Mouse (Mus musculus): ENCODE data around the gene Lrig2. TPM values are rescaled to one million over a fixed set of nuclear protein-coding genes. Genes with fewer than 3 reads are reported as not detected.

The Lrig2 gene
- polyA plus RNA-seq, 1 experiment from 2014 or later = 24.8 TPM

- H3K27me3 ChIP-seq (replicated peaks) = no peaks in the 10 kb centered on the region
- WGBS = 38% methylated on average over 11 of the region's 11 CpGs
- no peak overlapping the region for H3K9ac ChIP-seq (replicated peaks)
- peaks cover 11% of the 10 kb centered on the region for H3K4me1 ChIP-seq
- H3K27ac ChIP-seq (replicated peaks) = peak overlapping the region; percentile 43; the same call in 1 of the 2 replicates
- H3K4me3 ChIP-seq (replicated peaks) = no peak overlapping the region
- H3K9me3 ChIP-seq (replicated peaks) = no peaks in the 10 kb centered on the region
- peak overlapping the region; percentile 17; the same call in 1 of the 2 replicates for H3K4me2 ChIP-seq
- ATAC-seq (ENCODE audit: low FRiP score) = 0 out of 2 replicates have a peak, but pooled peaks have one; percentile 29
- H3K36me3 ChIP-seq = no peaks in the 10 kb centered on the region
Observed at GRCm38 (mm10) chr3:104396067-104396735, 115.5 kb downstream of the Lrig2 start.

GRCm38 (mm10) chr3:104390072-104390471 lies 121.6 kb downstream of the Lrig2 start:
- Histone ChIP-seq H3K4me1 (peaks cover 11% of the 10 kb centered on the region), H3K27me3 (replicated peaks) (no peaks in the 10 kb centered on the region), H3K9me3 (replicated peaks) (no peaks in the 10 kb centered on the region), H3K27ac (replicated peaks) (peak overlapping the region; percentile 46; the same call in 1 of the 2 replicates), H3K4me3 (replicated peaks) (no peak overlapping the region), H3K4me2 (no peak overlapping the region), H3K9ac (replicated peaks) (no peak overlapping the region), H3K36me3 (no peaks in the 10 kb centered on the region)
- peak; percentile 48; the same call in 1 of the 2 replicates for ATAC-seq (ENCODE audit: low FRiP score)
- 39% methylated on average over 10 of the region's 10 CpGs for WGBS

DNA sequence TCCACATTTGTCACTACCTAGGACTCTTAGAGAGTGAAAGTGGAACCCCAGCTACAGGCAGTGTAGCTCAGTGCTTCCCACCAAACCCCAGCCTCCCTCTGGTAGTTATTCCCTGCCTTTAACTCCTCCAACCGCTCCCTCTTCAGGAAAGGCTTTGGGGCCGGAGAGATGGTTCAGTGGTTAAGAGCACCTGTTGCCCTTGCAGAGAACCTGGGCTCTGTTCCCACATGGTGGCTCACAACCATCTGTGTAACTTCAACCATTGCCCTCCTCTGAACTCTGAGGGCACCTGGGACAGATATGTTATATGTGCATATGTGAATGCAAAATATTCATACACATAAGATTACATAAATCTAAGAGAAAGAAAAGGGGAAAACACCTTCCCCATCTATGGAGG lies 122.3 kb downstream of the Lrig2 start:
- peaks cover 11% of the 10 kb centered on the region for H3K4me1 ChIP-seq
- H3K27ac ChIP-seq (replicated peaks) = no peak overlapping the region
- no peak overlapping the region for H3K9ac ChIP-seq (replicated peaks)
- no peaks in the 10 kb centered on the region for H3K36me3 ChIP-seq
- WGBS = 95% methylated on average over 2 of the region's 2 CpGs
- no peak overlapping the region for H3K4me3 ChIP-seq (replicated peaks)
- no peak overlapping the region for H3K4me2 ChIP-seq
- no peaks in the 10 kb centered on the region for H3K27me3 ChIP-seq (replicated peaks)
- ATAC-seq (ENCODE audit: low FRiP score) = no peak
- H3K9me3 ChIP-seq (replicated peaks) = no peaks in the 10 kb centered on the region

DNA sequence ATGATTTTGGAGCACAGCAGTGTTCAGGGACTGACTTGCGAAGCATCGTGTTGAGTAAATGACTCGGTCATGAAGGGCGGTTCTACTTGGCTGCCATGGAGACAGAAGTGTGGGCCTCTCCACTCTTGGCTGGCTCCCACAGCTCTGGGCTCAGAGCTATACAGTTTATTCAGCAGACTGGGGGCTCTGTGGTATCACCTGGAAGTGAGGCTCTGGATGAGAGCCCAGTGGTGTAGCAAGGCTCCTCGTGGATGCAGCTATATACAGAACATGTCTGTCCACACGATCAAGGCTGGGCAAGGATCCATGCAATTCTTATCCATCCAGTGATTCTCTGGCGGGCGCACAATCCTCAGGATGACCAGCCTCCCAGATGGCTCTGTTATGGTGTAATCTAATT lies 126.1 kb downstream of the Lrig2 start:
- Histone ChIP-seq H3K4me3 (replicated peaks) (no peak overlapping the region), H3K27ac (replicated peaks) (no peak overlapping the region), H3K4me2 (no peak overlapping the region), H3K9ac (replicated peaks) (no peak overlapping the region), H3K27me3 (replicated peaks) (no peaks in the 10 kb centered on the region), H3K36me3 (no peaks in the 10 kb centered on the region), H3K4me1 (peaks cover 15% of the 10 kb centered on the region), H3K9me3 (replicated peaks) (no peaks in the 10 kb centered on the region)
- no peak for ATAC-seq (ENCODE audit: low FRiP score)
- WGBS = 66% methylated on average over 8 of the region's 8 CpGs

- WGBS = 59% methylated on average over 9 of the region's 9 CpGs
- Histone ChIP-seq H3K9me3 (replicated peaks) (no peaks in the 10 kb centered on the region), H3K27me3 (replicated peaks) (no peaks in the 10 kb centered on the region), H3K27ac (replicated peaks) (peak overlapping the region; percentile 37; the same call in 1 of the 2 replicates), H3K4me2 (no peak overlapping the region), H3K36me3 (no peaks in the 10 kb centered on the region), H3K9ac (replicated peaks) (no peak overlapping the region), H3K4me1 (0 out of 2 replicates have a peak, but pooled peaks cover 5% of the 10 kb centered on the region), H3K4me3 (replicated peaks) (no peak overlapping the region)
- ATAC-seq (ENCODE audit: low FRiP score) = no peak
Observed at GRCm38 (mm10) chr3:104383681-104384341, 127.9 kb downstream of the Lrig2 start.

DNA sequence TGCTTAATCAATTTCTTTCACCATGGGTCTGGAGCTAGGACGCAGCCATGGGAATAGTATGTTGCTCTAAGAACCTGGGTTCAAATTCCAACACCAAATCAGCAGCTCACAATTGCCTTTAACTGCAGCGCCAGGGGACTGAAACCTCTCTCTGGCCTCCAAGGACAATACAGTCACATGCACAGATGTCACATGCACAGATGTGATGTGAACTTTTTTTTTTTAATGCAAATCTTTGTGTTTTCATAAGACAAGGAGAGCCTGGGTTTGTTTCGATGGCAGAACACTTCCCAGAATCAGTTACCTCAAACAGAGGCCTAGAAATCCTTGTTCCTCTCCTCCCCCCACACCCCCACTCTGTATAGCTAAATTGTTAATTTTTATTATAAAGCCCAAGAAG lies 133.5 kb downstream of the Lrig2 start:
- Histone ChIP-seq H3K27ac (replicated peaks) (no peak overlapping the region), H3K4me1 (no peaks in the 10 kb centered on the region), H3K4me3 (replicated peaks) (no peak overlapping the region), H3K36me3 (no peaks in the 10 kb centered on the region), H3K27me3 (replicated peaks) (no peaks in the 10 kb centered on the region), H3K9me3 (replicated peaks) (no peaks in the 10 kb centered on the region), H3K4me2 (no peak overlapping the region), H3K9ac (replicated peaks) (no peak overlapping the region)
- 81% methylated on average over 3 of the region's 3 CpGs for WGBS
- no peak for ATAC-seq (ENCODE audit: low FRiP score)

GRCm38 (mm10) chr3:104373907-104374306 lies 137.8 kb downstream of the Lrig2 start:
- 86% methylated on average over 8 of the region's 8 CpGs for WGBS
- Histone ChIP-seq H3K4me1 (no peaks in the 10 kb centered on the region), H3K9me3 (replicated peaks) (no peaks in the 10 kb centered on the region), H3K36me3 (no peaks in the 10 kb centered on the region), H3K27me3 (replicated peaks) (no peaks in the 10 kb centered on the region), H3K27ac (replicated peaks) (no peak overlapping the region), H3K9ac (replicated peaks) (no peak overlapping the region), H3K4me2 (no peak overlapping the region), H3K4me3 (replicated peaks) (no peak overlapping the region)
- ATAC-seq (ENCODE audit: low FRiP score) = no peak

- Histone ChIP-seq H3K9ac (replicated peaks) (no peak overlapping the region), H3K9me3 (replicated peaks) (no peaks in the 10 kb centered on the region), H3K4me2 (no peak overlapping the region), H3K4me1 (0 out of 2 replicates have a peak, but pooled peaks cover 2% of the 10 kb centered on the region), H3K36me3 (no peaks in the 10 kb centered on the region), H3K27ac (replicated peaks) (no peak overlapping the region), H3K4me3 (replicated peaks) (no peak overlapping the region), H3K27me3 (replicated peaks) (no peaks in the 10 kb centered on the region)
- WGBS = 89% methylated on average over 2 of the region's 2 CpGs
- no peak for ATAC-seq (ENCODE audit: low FRiP score)
Observed at GRCm38 (mm10) chr3:104372374-104372773, 139.3 kb downstream of the Lrig2 start.

- 88% methylated on average over 2 of the region's 2 CpGs for WGBS
Observed at GRCm38 (mm10) chr3:104367912-104368311, 143.8 kb downstream of the Lrig2 start.

DNA sequence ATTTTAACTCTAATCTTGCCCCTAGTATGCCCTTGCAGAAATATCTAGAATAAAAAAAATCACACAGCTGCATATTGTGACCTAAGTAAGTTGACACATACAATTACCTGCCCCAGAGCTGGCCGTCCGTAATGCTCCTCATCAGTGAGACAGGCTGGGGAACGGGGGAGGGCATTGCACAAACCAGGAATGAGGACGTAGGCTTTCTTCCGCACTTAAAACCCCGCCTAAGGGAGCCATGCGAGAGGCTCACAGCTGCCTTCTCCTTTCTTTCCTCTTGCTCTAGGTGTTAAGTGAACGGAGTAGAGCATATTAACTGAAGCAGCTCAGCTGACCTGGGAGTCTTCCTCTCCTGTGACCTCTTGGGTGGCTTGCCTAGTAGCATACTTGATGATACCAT lies 149.9 kb downstream of the Lrig2 start:
- Histone ChIP-seq H3K4me3 (replicated peaks) (no peak overlapping the region), H3K36me3 (no peaks in the 10 kb centered on the region), H3K4me2 (no peak overlapping the region), H3K27ac (replicated peaks) (no peak overlapping the region), H3K9me3 (replicated peaks) (no peaks in the 10 kb centered on the region), H3K27me3 (replicated peaks) (peaks cover 14% of the 10 kb centered on the region), H3K4me1 (no peaks in the 10 kb centered on the region), H3K9ac (replicated peaks) (no peak overlapping the region)
- no peak for ATAC-seq (ENCODE audit: low FRiP score)
- 72% methylated on average over 8 of the region's 8 CpGs for whole genome bisulfite sequencing

More at GRCm38 (mm10) chr3:104367912-104368311, 143.8 kb downstream of the Lrig2 start:
- H3K27me3 ChIP-seq (replicated peaks) = no peaks in the 10 kb centered on the region
- H3K9ac ChIP-seq (replicated peaks) = no peak overlapping the region
- no peak overlapping the region for H3K4me3 ChIP-seq (replicated peaks)
- peaks cover 6% of the 10 kb centered on the region; the same call in 1 of the 2 replicates for H3K4me1 ChIP-seq
- no peak for ATAC-seq (ENCODE audit: low FRiP score)
- no peak overlapping the region for H3K4me2 ChIP-seq
- no peak overlapping the region for H3K27ac ChIP-seq (replicated peaks)
- no peaks in the 10 kb centered on the region for H3K9me3 ChIP-seq (replicated peaks)
- H3K36me3 ChIP-seq = no peaks in the 10 kb centered on the region

GRCm38 (mm10) chr3:104360325-104360724 lies 151.4 kb downstream of the Lrig2 start:
- Histone ChIP-seq H3K9ac (replicated peaks) (no peak overlapping the region), H3K4me2 (no peak overlapping the region), H3K27ac (replicated peaks) (no peak overlapping the region), H3K4me1 (no peaks in the 10 kb centered on the region), H3K36me3 (no peaks in the 10 kb centered on the region), H3K27me3 (replicated peaks) (peaks cover 24% of the 10 kb centered on the region), H3K4me3 (replicated peaks) (no peak overlapping the region), H3K9me3 (replicated peaks) (no peaks in the 10 kb centered on the region)
- 83% methylated on average over 5 of the region's 5 CpGs for WGBS
- ATAC-seq (ENCODE audit: low FRiP score) = no peak

All from neural tube, embryonic 15.5 days (tissue).